Mouse (Mus musculus): Measurements from ENCODE around the gene Tmem25. TPM values are rescaled to one million over a fixed set of nuclear protein-coding genes. Genes with fewer than 3 reads are reported as not detected.
A peak's percentile ranks its signal among the peaks of the same experiment; 100 is the strongest.
"Not testable (repeated sequence)": the region's sequence is repeated elsewhere in the genome, so short reads cannot be mapped to it uniquely, and the experiment has no call there.

Gene Tmem25
- polyA plus RNA-seq, 1 experiment from 2014 or later: 3.6 TPM

DNA sequence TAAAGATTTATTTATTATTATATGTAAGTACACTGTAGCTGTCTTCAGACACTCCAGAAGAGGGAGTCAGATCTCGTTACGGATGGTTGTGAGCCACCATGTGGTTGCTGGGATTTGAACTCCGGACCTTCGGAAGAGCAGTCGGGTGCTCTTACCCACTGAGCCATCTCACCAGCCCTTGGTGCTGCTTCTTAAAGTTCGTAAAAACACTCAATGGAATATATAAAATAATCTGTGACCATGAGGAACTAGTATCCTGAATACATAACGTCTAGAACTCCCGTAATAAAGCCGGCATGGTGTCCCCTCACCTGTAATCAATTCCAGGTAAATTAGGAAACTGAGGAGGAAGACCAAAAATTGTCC, 31.1 kb downstream of the Tmem25 start:
- H3K4me3 ChIP-seq (ENCODE audit: low read depth, low read length): 0 out of 2 replicates have a peak overlapping the region, but pooled peaks have one; percentile 6
- H3K9ac ChIP-seq (ENCODE audit: low read depth, low read length); ATAC-seq (ENCODE audit: low FRiP score); H3K36me3 ChIP-seq (ENCODE audit: control insufficient read depth, insufficient read depth, low read length); H3K27ac ChIP-seq (ENCODE audit: low read depth, low read length); H3K4me2 ChIP-seq (replicated peaks; ENCODE audit: low read depth, low read length); H3K27me3 ChIP-seq (ENCODE audit: control insufficient read depth, insufficient read depth, low read length); H3K4me1 ChIP-seq (replicated peaks; ENCODE audit: control insufficient read depth, insufficient read depth, low read length); H3K9me3 ChIP-seq (ENCODE audit: control insufficient read depth, low read length): not testable (repeated sequence)
- WGBS: 51% methylated on average over 7 of the region's 9 CpGs
- peak; percentile 11 for DNase-seq (ENCODE audit: low spot score)

DNA sequence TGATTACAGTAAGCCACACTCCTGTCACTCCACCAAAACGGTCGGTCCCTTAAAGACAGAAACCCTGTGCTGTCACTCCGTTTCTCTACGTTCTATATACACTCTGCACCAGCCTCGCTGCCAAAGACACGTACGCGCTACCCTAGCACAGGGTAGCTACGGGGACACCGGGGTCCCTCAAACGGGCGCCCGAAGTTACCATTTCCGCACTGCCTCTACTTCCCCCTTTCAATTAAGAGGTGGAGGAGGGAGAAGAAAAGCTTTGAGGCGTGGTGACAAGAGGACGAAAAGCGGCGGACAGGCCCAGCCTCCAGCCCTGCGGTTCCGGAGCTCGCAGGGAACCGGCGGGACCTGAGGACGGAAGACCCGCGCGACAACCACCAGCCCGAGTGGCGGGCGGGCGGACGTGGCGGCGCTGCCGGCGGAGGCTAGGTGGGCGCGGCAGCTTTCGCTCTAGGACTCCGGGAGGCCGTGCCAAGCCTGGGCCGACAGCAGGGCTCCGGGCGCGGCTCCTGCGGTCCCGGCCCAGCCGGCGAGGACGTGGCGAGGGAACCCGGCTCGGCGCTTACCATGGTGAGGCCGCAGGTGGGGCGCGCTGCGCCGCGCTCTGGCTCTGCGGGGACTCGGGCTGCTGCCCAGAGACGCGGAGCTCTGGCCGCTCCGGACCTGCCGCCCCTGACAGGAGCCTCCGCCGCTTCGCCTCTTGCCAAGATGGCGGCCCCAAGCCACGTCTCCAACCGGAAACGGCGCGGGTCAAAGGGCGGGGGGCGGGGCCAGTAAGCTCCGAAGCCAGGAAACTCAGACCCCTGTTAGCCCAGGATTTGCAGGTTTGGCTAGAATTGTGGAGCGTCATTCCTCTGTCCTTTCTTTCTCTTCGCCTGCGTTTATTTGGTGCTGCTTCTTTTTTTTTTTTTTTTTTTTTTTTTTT, 31.7 kb downstream of the Tmem25 start, which contains the start of the genes Arcn1 and Ift46:
Gene Arcn1 (minus strand): TSS at position 745 of the 928 bp plus-strand sequence.
Gene Ift46 (plus strand): TSS at position 808 of the 928 bp plus-strand sequence.
- H3K9ac ChIP-seq (ENCODE audit: low read depth, low read length): peak within 1 kb of the TSS; percentile 88
- ATAC-seq (ENCODE audit: low FRiP score): peak; percentile 91
- WGBS: under 1% methylated on average over 72 of the region's 82 CpGs
- no peaks in the 10 kb centered on the region for H3K27me3 ChIP-seq (ENCODE audit: control insufficient read depth, insufficient read depth, low read length)
- peak within 1 kb of the TSS; percentile 85 for H3K27ac ChIP-seq (ENCODE audit: low read depth, low read length)
- no peaks in the 10 kb centered on the region for H3K9me3 ChIP-seq (ENCODE audit: control insufficient read depth, low read length)
- peak within 1 kb of the TSS; percentile 93 for H3K4me3 ChIP-seq (ENCODE audit: low read depth, low read length)
- H3K36me3 ChIP-seq (ENCODE audit: control insufficient read depth, insufficient read depth, low read length): no peaks in the 10 kb centered on the region
- H3K4me1 ChIP-seq (replicated peaks; ENCODE audit: control insufficient read depth, insufficient read depth, low read length): no peaks in the 10 kb centered on the region
- peak; percentile 92 for DNase-seq (ENCODE audit: low spot score)
- H3K4me2 ChIP-seq (replicated peaks; ENCODE audit: low read depth, low read length): peak within 1 kb of the TSS; percentile 80

DNA sequence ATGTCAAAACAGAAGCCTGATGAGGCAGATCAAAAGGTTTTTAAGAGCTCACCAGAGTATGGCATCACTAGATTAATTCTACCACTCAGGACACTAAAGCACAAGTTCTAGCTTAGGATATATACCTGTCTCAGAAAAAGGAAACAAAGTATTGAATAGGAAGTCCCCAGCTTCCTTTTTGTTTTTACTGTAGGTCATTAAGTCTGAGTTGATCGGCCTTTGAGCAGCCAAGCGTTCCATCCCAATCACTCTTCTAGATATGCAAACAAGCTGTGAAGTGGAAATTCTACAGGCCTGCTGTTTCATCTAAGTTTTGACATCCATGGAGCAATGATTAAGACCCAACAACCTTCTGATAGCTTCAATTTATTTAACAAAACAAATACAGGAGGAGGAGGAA, 38.2 kb downstream of the Tmem25 start:
- ATAC-seq (ENCODE audit: low FRiP score) (no peak), DNase-seq (ENCODE audit: low spot score) (no peak)
- H3K9me3 ChIP-seq (ENCODE audit: control insufficient read depth, low read length): no peaks in the 10 kb centered on the region
- no peaks in the 10 kb centered on the region for H3K27me3 ChIP-seq (ENCODE audit: control insufficient read depth, insufficient read depth, low read length)
- no peak overlapping the region for H3K4me2 ChIP-seq (replicated peaks; ENCODE audit: low read depth, low read length)
- no peak overlapping the region for H3K9ac ChIP-seq (ENCODE audit: low read depth, low read length)
- 91% methylated on average over 2 of the region's 2 CpGs for WGBS
- H3K27ac ChIP-seq (ENCODE audit: low read depth, low read length): no peak overlapping the region
- H3K4me3 ChIP-seq (ENCODE audit: low read depth, low read length): no peak overlapping the region
- no peaks in the 10 kb centered on the region for H3K4me1 ChIP-seq (replicated peaks; ENCODE audit: control insufficient read depth, insufficient read depth, low read length)
- peaks cover 3% of the 10 kb centered on the region; the same call in 1 of the 2 replicates for H3K36me3 ChIP-seq (ENCODE audit: control insufficient read depth, insufficient read depth, low read length)

DNA sequence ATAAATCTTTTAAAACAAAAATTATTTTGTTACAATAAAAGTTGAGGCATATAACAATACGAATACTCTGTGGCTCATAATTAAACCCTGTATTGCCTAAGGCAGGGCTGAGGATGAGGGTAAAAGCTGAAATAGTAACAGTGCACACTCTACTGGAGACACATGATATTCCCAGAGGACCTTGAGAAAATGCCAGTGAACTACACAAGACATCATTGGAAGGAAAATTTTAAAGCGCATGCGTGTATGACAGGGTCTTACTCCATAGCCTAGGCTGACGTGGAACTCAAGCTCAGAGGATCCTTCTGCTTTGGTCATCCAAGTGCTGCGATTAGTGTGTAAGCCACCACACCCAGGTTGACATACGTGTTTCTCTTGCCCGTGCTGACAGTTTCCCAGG, 50.6 kb downstream of the Tmem25 start:
- no peak overlapping the region for H3K4me3 ChIP-seq (ENCODE audit: low read depth, low read length)
- H3K27ac ChIP-seq (ENCODE audit: low read depth, low read length): no peak overlapping the region
- no peaks in the 10 kb centered on the region for H3K27me3 ChIP-seq (ENCODE audit: control insufficient read depth, insufficient read depth, low read length)
- H3K36me3 ChIP-seq (ENCODE audit: control insufficient read depth, insufficient read depth, low read length): peaks cover 11% of the 10 kb centered on the region; the same call in 1 of the 2 replicates
- H3K9ac ChIP-seq (ENCODE audit: low read depth, low read length): no peak overlapping the region
- no peaks in the 10 kb centered on the region for H3K9me3 ChIP-seq (ENCODE audit: control insufficient read depth, low read length)
- H3K4me2 ChIP-seq (replicated peaks; ENCODE audit: low read depth, low read length): no peak overlapping the region
- no peaks in the 10 kb centered on the region for H3K4me1 ChIP-seq (replicated peaks; ENCODE audit: control insufficient read depth, insufficient read depth, low read length)
- WGBS: 90% methylated on average over 7 of the region's 7 CpGs
- no peak for DNase-seq (ENCODE audit: low spot score)
- no peak for ATAC-seq (ENCODE audit: low FRiP score)

DNA sequence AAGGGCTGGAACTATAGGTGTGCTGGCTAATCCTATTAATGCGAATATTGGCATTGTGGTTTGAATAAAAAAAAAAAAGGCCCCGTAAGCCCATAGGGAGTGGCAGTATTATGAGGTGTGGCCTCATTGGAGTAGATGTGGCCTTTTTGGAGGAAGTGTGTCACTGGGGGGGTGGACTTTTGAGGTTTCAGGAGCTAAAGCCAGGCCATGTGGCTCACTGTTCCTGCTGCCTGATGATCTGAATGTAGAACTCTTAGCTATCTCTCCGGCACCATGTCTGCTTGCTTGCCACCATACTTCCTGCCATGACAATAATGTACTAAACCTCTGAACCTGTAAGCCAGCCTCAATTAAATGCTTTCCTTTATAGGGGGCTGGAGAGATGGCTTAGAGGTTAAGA, 51.8 kb downstream of the Tmem25 start:
- H3K36me3 ChIP-seq (ENCODE audit: control insufficient read depth, insufficient read depth, low read length): peaks cover 11% of the 10 kb centered on the region; the same call in 1 of the 2 replicates
- 94% methylated on average over 3 of the region's 3 CpGs for WGBS

DNA sequence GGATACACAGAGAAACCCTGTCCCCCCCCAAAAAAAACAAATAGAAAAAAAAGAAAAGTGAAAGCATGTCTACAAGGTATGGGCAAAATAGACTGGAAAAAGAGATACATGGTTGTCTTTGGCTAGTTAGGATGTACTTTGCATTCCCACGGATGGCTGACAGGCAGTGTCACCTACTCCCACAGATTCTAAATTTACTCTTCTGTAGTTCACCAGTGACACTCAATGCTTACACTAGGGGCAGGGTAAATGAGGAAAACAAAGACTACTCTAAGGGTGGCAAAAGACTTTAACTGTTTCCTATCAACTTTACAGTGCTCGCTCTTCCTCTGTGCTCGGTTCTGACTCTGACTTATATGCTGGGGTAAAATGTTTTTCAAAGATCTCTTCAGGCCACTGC, 52.4 kb downstream of the Tmem25 start:
- Histone ChIP-seq H3K9ac (ENCODE audit: low read depth, low read length) (no peak overlapping the region), H3K4me2 (replicated peaks; ENCODE audit: low read depth, low read length) (no peak overlapping the region), H3K36me3 (ENCODE audit: control insufficient read depth, insufficient read depth, low read length) (peaks cover 11% of the 10 kb centered on the region; the same call in 1 of the 2 replicates), H3K4me3 (ENCODE audit: low read depth, low read length) (no peak overlapping the region), H3K9me3 (ENCODE audit: control insufficient read depth, low read length) (no peaks in the 10 kb centered on the region), H3K27ac (ENCODE audit: low read depth, low read length) (no peak overlapping the region), H3K4me1 (replicated peaks; ENCODE audit: control insufficient read depth, insufficient read depth, low read length) (no peaks in the 10 kb centered on the region), H3K27me3 (ENCODE audit: control insufficient read depth, insufficient read depth, low read length) (no peaks in the 10 kb centered on the region)
- DNase-seq (ENCODE audit: low spot score) (no peak), ATAC-seq (ENCODE audit: low FRiP score) (no peak)
- 94% methylated on average over 3 of the region's 3 CpGs for WGBS

More for the DNA sequence above, 51.8 kb downstream of the Tmem25 start:
- Histone ChIP-seq H3K4me3 (ENCODE audit: low read depth, low read length) (no peak overlapping the region), H3K4me2 (replicated peaks; ENCODE audit: low read depth, low read length) (no peak overlapping the region), H3K4me1 (replicated peaks; ENCODE audit: control insufficient read depth, insufficient read depth, low read length) (no peaks in the 10 kb centered on the region), H3K9ac (ENCODE audit: low read depth, low read length) (no peak overlapping the region), H3K27ac (ENCODE audit: low read depth, low read length) (no peak overlapping the region), H3K9me3 (ENCODE audit: control insufficient read depth, low read length) (no peaks in the 10 kb centered on the region), H3K27me3 (ENCODE audit: control insufficient read depth, insufficient read depth, low read length) (no peaks in the 10 kb centered on the region)
- no peak for ATAC-seq (ENCODE audit: low FRiP score)
- DNase-seq (ENCODE audit: low spot score): no peak

DNA sequence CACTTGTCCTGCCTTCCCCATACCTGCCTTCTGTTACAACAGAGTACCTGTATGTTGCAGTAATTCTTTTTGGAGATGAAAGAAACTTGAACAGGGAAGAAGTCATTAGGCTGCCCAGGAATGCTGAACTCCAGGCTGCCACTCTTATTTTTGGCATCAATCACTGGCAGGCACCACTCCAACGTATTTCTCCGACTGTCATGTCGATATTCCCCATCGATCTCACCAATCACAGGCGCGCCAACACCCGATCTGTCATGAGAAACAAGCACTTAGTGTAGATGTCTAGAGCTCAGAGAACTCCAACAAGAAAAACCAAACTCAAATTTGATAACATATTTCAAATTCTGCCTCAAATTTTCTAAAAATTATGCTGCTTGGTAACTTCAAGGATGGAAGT, 53.7 kb downstream of the Tmem25 start:
- no peak overlapping the region for H3K4me3 ChIP-seq (ENCODE audit: low read depth, low read length)
- H3K9ac ChIP-seq (ENCODE audit: low read depth, low read length): no peak overlapping the region
- no peaks in the 10 kb centered on the region for H3K27me3 ChIP-seq (ENCODE audit: control insufficient read depth, insufficient read depth, low read length)
- H3K36me3 ChIP-seq (ENCODE audit: control insufficient read depth, insufficient read depth, low read length): peaks cover 7% of the 10 kb centered on the region; the same call in 1 of the 2 replicates
- DNase-seq (ENCODE audit: low spot score): no peak
- no peak overlapping the region for H3K4me2 ChIP-seq (replicated peaks; ENCODE audit: low read depth, low read length)
- no peak overlapping the region for H3K27ac ChIP-seq (ENCODE audit: low read depth, low read length)
- 84% methylated on average over 7 of the region's 7 CpGs for WGBS
- no peaks in the 10 kb centered on the region for H3K4me1 ChIP-seq (replicated peaks; ENCODE audit: control insufficient read depth, insufficient read depth, low read length)
- no peak for ATAC-seq (ENCODE audit: low FRiP score)
- no peaks in the 10 kb centered on the region for H3K9me3 ChIP-seq (ENCODE audit: control insufficient read depth, low read length)
